Mouse (Mus musculus): Measurements from ENCODE around the gene Golph3l.

Golph3l gene

DNA sequence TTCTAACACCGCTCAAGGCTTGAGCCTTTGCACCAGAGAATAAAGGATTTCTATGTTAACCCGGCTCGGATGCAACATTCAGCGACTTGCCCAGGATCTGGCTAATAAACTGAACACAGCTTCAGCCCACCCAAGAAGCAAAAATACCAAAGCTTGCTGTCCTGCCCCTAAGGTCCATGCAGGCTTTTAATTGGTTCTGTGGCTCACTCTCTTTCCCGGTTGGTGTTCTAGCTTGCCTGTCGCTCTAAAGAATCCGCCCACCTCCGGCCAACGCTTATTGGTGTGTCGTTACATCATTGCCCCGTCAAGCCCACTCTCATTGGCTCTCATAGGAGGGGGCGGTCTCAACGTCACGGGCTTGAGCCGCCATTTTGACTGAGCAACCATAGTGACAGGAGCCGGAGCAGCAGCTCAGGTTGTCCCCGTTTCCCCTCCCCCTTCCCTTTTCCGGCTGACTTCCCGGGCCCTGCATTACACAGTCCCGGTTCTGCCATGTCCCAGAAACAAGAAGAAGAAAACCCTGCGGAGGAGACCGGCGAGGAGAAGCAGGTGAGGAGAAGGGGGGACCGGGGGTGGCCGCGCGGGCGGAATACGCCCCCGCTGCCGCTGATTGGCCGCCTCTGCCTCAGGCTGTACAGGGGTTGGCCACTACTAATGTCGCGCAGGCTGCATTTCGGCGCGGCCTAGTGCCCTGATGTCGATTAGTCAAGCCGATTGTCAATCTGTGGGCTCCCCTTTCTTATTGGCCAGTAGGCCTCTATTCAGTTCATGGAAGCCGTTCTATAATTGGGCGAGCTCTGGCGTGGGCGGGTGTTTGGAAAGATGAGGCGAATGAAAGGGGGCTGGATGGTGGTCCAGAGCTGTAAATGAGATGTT, 36.1 kb downstream of the Golph3l start, which contains the start of gene Ensa:
Ensa (plus strand) TSS at position 366 of the 876 bp plus-strand sequence.
- DNase-seq (ENCODE audit: low read depth in 1 of 2, low spot score in 2 of 2): peak; percentile 93 to 96

DNA sequence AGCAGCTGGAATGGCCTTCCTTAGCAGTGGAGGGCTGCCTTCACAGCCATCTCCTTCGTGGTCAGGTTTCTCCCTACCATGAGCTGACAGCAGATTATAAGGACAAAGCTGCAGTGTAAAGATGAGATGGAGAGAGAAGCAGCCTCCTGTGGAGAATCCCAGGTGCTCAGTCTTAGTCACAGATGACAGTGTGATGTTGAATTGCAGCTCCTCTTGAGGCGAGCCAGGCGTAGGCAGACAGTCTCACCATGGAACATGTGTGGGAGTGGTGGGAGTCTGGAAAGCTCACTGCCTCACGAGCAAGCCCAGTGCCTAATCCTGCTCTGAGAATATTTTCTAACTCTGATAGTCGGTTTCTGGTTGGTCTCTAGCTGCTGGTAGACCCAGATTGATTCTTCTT, 39.0 kb downstream of the Golph3l start:
- no peak for DNase-seq (ENCODE audit: low read depth in 1 of 2, low spot score in 2 of 2)

- DNase-seq (ENCODE audit: low read depth in 1 of 2, low spot score in 2 of 2): no peak
These were observed 41.0 kb downstream of the Golph3l start for GRCm38 (mm10) chr3:95629755-95630154.

GRCm38 (mm10) chr3:95630856-95631255, 42.1 kb downstream of the Golph3l start:
- no peak for DNase-seq (ENCODE audit: low read depth in 1 of 2, low spot score in 2 of 2)

- no peak for DNase-seq (ENCODE audit: low read depth in 1 of 2, low spot score in 2 of 2)
These were observed 42.6 kb downstream of the Golph3l start for GRCm38 (mm10) chr3:95631304-95631703.

DNA sequence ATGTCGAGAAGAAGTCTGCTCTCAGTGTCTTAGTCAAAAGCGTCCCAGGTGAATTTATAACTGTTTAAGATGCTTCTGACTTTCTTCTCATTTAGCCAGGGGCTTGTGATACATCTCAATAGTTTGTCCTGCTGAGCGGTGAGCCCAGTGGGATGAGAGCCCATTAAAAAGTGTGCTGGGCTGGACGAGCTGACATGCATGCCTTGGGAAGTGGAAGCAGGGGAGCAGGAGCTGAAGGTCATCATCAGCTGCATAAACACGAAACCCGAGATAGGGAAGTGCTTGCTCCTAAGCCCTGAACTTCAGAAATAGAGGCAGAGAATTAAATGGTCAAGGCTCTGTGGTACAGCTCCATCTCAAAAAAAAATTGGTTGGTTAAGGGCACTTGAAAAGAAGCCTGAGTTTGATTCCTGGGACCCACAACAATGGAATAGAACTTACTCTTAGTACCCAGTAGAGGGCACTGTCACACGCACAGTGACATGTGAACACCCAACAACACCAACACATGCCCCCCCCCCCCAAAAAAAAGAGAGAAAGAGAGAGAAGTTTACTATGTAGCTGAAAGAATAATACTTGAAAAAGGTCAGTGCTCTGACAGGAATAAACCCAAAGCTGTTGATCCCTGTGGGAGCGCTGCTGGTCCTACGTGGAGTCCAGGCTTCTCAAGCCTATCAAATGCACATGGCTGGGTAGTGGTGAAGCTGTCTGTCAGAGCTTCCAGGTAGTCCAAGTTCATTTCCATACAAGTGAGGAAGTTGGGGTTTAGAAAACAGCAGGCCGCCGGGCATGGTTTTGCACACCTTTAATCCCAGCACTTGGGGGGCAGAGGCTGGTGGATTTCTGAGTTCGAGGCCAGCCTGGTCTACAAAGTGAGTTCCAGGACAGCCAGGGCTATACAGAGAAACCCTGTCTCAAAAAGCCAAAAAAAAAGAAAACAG, 44.2 kb downstream of the Golph3l start:
- no peak for DNase-seq (ENCODE audit: low read depth in 1 of 2, low spot score in 2 of 2)

DNA sequence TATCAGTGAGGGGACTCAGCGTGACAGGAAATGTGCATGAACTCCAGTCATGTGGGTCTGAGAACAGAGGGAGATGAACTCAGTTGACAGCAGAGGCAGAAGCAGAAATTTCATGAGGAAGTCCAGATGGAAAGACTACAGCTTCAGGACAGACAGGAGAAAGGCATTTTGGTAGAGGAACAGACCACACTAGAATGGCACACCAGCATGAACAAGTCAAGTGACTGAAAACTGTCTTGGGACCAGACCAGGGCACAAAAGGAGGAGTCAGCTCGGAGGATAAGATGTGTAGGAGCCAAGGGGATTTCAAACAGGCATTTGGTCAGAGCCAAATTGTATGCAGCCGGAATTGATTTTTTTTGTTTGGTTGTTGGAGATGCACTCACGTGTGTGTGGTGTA, 46.9 kb downstream of the Golph3l start:
- DNase-seq (ENCODE audit: low read depth in 1 of 2, low spot score in 2 of 2): no peak

DNA sequence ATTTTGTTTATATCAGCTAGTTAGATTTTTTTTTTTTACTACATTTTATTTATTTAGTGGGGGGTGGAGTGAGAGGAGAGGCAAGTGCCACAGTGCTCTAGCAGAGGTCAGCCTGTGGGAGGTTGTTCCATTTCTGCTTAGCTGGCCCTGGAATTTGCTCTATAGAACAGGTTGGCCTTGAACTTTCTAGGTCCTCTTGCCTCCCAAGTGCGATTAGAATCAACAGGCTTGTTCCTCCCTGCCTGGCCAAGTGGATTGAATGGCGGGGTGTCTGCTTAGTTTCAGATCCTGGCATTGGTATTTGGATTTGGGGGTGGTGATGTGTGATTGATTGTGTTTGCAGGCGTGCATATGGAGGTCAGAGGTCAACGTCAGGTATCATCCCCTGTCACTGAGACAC, 47.3 kb downstream of the Golph3l start:
- DNase-seq (ENCODE audit: low read depth in 1 of 2, low spot score in 2 of 2): no peak

GRCm38 (mm10) chr3:95639694-95640093, 51.0 kb downstream of the Golph3l start:
- DNase-seq (ENCODE audit: low read depth in 1 of 2, low spot score in 2 of 2): no peak

GRCm38 (mm10) chr3:95643097-95643496, 54.4 kb downstream of the Golph3l start:
- no peak for DNase-seq (ENCODE audit: low read depth in 1 of 2, low spot score in 2 of 2)

- DNase-seq (ENCODE audit: low read depth in 1 of 2, low spot score in 2 of 2): peak; percentile 65 to 76
These were observed 56.8 kb downstream of the Golph3l start for GRCm38 (mm10) chr3:95645313-95646235.

DNA sequence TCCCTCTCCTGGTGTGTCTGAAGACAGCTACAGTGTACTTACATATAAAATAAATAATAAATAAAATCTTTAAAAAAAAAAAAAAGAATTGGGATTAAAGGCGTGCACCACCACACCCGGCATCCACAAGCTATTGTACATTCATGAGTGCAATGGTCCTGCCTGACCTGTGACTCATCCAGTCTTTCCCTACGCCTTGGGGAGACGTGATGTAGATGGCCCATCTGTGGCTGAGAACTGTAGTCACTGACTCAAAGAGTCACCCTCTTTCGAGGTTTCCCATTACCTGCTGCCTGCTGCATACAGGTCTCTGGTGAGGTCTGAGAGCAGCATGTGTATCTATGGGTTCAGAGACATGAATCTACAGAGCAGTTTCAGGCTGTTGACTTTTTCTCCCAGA, 59.3 kb downstream of the Golph3l start:
- DNase-seq (ENCODE audit: low read depth in 1 of 2, low spot score in 2 of 2): no peak

DNA sequence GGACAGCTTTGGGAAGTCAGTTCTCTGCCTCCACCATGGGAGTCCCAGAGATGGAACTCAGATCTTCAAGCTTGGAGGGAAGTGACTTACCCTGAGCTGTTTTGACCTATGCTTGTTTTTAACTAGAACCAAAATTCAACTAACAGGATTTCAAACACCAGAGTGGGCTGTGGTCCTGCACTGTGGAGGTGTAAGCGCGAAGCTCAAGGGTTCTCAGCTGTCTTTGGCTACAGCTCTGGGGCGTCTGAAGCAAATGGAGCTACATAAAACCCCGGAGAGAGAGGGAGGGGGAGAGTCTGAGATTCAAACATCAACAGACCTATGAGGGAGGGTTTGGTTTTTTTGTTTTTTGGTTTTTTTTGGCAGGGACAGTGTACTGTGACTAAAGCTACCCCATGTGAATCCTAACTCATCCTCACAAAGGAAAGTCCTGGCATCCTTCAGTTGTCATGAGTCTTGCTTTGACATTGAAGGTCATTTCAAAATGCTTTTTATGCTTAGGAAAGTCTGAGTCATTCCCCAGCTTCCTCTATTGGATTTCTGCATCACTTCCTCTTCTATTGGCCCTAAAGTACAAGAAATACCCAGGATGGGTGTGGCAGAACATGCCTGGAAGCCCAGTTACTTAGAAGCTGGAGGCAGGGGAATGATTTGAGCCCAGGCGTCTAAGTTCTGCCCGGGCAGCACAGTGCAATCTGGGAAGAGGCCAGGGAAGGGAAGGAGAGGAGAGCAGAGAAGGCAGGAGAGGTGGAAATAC, 61.7 kb downstream of the Golph3l start:
- DNase-seq (ENCODE audit: low read depth in 1 of 2, low spot score in 2 of 2): peak; percentile 44 to 81

GRCm38 (mm10) chr3:95651033-95651373, 62.3 kb downstream of the Golph3l start:
- DNase-seq (ENCODE audit: low read depth in 1 of 2, low spot score in 2 of 2): peak in 1 of 2 experiments; percentile 74

- DNase-seq (ENCODE audit: low read depth in 1 of 2, low spot score in 2 of 2): peak in 1 of 2 experiments; percentile 50
These were observed 62.9 kb downstream of the Golph3l start for GRCm38 (mm10) chr3:95651391-95652203.

DNA sequence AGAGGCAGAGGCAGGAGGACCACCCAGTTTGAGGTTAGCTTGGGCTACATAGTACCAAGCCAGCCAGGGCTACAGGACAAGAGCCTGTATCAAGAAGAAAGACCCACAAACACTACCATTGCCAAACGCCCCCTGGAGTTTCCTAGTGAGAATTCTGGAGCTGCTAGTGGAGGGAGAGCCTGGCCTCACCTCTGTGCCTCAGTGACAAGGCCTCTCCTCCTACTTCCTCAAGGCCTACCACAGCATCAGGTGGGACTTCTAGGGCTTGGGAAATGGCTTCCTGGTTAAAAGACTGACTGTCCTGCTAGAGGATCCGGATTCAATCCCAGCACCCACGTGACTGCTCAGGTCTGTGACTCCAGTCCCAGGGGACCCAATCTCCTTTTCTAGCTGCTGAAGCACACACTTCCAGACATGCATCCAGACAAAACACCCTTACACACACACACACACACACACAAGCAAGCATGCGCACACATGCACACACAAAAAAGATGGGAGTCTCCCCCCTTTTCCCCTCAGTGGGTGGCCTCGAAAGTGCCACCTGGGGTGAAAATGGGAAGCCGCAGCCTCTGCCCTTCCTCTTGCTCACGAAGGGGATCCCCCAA, 63.6 kb downstream of the Golph3l start:
- peak; percentile 38 to 59 for DNase-seq (ENCODE audit: low read depth in 1 of 2, low spot score in 2 of 2)

- DNase-seq (ENCODE audit: low read depth in 1 of 2, low spot score in 2 of 2): peak in 1 of 2 experiments; percentile 47
These were observed 64.1 kb downstream of the Golph3l start for GRCm38 (mm10) chr3:95652871-95653270.

DNA sequence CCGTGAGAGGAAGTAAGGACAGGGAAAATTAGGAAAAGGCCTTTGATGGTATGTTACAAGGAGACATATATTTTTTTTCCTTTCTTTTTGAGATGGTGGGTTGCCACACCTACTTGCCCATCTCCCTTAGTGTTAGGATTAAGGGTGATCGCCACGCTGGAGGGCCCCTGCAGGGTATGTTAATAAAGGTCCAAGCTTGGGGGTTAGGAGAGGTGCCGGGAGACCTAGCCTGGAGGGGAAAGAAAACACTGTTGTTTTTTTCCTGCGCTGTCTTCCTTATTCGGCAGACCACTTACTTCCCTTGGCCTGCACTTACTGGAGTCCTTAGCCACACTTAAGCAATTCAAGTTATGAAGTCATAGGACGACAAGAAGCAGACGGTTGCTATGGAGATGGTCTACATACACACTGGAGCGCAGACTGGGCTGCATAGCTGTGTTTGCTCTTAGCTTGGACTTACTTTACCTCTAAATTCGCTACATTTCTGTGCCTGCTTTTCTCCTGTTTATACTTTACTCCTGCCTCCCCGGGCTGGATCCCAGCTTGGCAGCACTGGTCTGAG, 64.8 kb downstream of the Golph3l start:
- DNase-seq (ENCODE audit: low read depth in 1 of 2, low spot score in 2 of 2): peak; percentile 42 to 53

Measured in monocyte, adult 2 months (primary cell).